Mouse (Mus musculus): Measurements from ENCODE around the gene Rab30. TPM values are rescaled to one million over a fixed set of nuclear protein-coding genes. Genes with fewer than 3 reads are reported as not detected.

Gene Rab30
- total RNA-seq, 2 experiments from 2014 or later, result 39.4 to 40.6 TPM

Other genes with a start within 250 kb of the Rab30 start
- gene Ccdc90b, start 180.5 kb upstream of the Rab30 start, total RNA-seq (2021), result 10 to 100 TPM; 14.4 to 15.9 TPM
- gene Ankrd42, start 104.5 kb upstream of the Rab30 start, total RNA-seq (2021), result 10 to 100 TPM; 20.1 to 20.3 TPM
- gene Pcf11, start 71.7 kb upstream of the Rab30 start, total RNA-seq (2021), result 10 to 100 TPM; 56.1 to 57.9 TPM
- under 1 TPM; 0.35 to 0.45 TPM for gene Ddias, start 132.6 kb downstream of the Rab30 start, total RNA-seq (2021)
- 10 to 100 TPM in 1 of 2 experiments, 1 to 10 TPM in 1; 9.8 to 11.1 TPM for gene Prcp, start 132.9 kb downstream of the Rab30 start, total RNA-seq (2021)

Data from left cerebral cortex, adult 18-20 months (tissue).